Mouse (Mus musculus) cerebral cortex, adult 2 months (tissue): ENCODE measurements around the gene St6galnac3.

Source experiments
- WGBS: fragments of 180-500 bp; shearing (Covaris S2); methylation state at CpG from one replicate; pipeline ENCODE4 v1.1.7; 2018; 5-methylcytosine and 5-hydroxymethylcytosine counted together

Gene St6galnac3

DNA sequence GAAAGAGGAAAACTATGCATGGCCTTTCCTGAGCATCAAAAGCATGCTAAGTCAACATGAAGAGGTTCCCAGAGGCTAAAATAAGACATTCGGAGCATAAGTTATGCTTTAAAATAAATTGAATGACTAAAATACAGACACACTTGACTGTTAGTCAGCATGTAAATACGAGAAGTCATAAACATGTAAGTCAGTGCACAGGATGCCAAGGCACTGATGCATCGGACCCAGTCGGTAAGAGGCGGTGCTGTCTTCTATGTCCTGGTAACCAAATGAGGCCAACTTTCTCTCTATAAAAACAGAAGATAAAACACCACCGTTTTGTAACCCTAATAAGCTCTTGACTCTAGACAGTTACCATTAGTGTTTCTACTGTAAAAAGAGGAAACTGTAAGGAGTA is 317.3 kb downstream of the St6galnac3 start:
- 63% methylated on average over 6 of the region's 6 CpGs for WGBS

DNA sequence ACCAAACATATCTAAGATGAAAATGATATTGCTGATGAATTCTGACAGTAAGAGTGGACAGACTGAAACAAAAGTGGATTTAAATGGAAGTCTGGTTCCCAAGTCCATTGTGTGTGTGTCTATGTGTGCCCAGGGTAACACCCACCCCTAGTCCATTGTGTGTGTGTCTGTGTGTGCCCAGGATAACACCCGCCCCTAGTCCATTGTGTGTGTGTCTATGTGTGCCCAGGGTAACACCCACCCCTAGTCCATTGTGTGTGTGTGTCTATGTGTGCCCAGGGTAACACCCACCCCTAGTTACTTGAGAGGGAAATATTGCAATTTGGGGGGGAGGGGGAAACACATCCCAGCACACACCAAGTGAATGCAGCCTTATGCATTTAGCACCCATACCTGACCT is 318.1 kb downstream of the St6galnac3 start:
- WGBS, result 94% methylated on average over 1 of the region's 1 CpGs

DNA sequence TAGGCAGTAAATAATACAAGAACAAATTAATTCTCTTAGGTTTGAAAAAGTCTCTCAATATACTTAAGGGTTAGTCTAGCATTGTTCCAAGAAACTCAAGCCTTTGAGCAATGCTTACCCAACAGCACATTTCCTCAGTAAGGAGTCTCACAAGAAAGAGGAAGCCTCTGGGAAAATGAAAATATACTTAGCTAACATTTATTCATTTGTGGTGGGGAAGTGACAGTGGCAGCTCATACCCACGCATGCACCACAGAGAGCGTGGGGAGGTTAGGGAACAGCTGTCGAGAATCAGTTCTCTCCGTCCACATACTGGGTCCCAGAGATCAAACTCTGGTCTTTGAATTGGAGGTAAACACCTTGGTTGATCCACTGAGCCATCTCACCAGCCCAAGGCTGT is 318.8 kb downstream of the St6galnac3 start:
- WGBS, result 56% methylated on average over 4 of the region's 4 CpGs

DNA sequence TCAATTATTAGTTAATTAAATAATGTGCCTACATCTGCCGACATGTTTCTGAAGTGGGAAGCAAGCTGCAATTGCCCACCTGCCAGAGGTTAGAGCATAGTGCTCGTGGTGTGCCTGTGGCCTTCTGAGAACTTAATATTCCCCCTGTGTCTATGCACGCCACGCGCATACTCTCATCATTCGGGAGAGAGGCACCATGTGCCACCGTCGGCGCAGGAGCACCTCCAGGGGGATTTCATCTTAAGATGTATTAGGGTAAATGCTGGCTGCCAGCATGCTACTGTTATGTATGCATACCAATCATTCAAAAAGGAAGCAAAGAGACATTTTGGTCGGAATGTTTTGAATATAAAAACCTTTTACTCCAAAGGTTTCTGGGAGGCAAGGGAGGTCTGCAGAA is 319.3 kb downstream of the St6galnac3 start:
- 78% methylated on average over 10 of the region's 10 CpGs for WGBS

GRCm38 (mm10) chr3:153400259-153400658 is 324.7 kb downstream of the St6galnac3 start:
- WGBS, result 98% methylated on average over 3 of the region's 3 CpGs

- WGBS, result 57% methylated on average over 6 of the region's 6 CpGs
Measured at GRCm38 (mm10) chr3:153399574-153399973, 325.4 kb downstream of the St6galnac3 start.

DNA sequence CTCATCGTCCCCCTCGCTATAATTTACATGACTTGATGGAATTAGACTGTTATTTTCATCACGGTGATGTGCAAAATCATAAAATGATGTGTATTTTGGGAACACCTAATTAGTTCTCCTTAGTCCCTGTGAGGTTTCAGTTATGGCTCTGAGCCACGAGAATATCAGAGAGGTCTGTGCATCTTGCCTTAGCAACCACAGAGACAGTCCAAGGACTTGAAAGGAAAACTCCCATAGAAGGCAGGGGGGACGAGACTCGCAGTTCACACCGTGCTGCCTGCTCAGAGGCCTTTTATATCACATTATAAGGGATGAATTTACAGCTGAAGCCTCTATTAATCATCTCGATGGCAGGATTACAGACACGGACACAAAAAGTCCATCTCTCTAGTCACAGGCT is 327.2 kb downstream of the St6galnac3 start:
- WGBS, result 65% methylated on average over 9 of the region's 9 CpGs

DNA sequence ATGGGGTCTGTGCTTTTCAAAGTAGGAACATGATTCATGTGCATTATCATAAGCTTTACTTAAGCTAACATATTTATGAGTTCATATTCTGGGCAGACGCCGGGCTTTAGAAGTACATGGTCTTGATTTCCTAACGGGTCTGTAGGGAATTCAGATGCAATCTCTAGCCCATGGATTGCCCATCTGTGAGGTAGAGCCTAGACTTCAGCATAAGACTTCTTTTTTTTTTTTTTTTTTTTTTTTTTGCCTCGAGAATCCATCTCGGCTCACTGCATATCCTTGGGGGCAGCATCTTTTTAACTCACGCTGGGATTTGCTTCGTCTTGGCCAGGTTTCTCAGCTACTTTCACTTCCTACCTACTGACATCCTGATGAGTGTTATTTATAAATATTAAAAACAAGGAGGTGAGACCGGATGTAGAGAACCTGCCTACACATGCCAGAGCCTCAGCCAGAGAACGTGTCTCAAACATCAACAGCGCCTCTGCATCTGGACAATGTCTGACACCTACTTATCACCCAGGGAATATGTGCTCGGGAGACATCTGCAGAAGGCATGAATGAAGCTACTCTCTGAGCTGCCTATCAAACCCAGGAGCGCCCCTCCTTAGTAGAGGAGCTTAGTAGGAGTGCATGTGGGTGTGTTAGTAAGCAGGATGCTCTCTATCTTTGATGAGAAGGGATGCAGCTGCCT is 328.5 kb downstream of the St6galnac3 start:
- WGBS, result 54% methylated on average over 12 of the region's 12 CpGs

DNA sequence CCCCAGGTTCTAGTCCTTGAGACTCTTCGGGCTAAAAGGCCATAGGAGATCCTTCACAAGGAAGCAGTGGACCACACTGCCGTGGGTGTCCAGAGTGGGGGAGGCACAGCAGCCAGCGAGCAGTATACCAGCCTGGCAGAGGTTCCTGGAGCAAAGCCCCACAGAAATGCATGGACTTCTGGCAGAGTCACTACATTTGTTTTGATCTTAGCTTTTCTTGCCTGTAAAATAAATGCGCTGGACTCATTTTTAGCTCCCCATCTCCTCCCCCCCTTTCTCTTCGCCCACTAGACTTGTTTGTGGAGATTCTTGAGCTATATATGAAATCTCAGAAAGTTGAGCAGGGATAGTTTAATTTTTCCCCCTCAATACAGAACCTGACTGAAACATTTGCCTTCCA is 329.6 kb downstream of the St6galnac3 start:
- 56% methylated on average over 5 of the region's 5 CpGs for WGBS

DNA sequence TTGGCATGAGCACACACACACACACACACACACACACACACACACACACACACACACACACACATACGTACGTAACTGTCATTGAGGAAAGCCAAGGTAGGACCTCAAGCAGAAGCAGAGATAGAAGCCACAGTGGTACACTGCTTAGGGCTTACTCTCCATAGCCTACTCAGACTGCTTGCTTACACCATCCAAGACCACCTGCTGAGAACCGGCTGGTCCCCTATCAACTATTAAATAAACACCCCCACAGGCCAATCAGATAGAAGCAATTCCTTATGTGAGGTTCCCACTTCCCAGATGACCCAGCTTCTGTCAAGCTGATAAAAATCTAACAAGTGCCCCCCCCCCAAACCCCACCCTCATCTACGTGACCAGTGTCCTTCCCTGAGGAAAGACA is 330.2 kb downstream of the St6galnac3 start:
- WGBS, result 80% methylated on average over 4 of the region's 4 CpGs

- 87% methylated on average over 9 of the region's 9 CpGs for WGBS
Measured at GRCm38 (mm10) chr3:153394224-153394623, 330.8 kb downstream of the St6galnac3 start.

DNA sequence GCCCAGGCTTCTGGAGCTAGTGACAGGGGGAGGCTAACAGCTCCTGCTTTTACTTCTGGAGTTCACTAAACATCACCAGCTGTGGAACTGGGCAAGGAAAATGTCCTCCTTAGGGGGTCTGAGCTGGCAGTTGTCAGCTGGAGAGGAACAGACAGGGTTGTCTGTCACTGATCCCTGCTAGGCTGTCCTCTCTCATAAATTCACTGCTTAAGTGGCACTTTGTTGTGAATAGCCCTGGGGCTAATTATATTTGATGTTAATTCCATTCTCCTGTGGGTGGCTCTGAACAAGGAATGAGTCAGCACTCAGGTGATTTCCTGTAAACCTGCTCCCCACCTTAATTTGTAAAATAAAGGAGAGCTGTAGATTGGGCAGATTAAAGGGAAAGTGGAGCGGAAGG is 333.5 kb downstream of the St6galnac3 start:
- WGBS, result 95% methylated on average over 1 of the region's 1 CpGs

DNA sequence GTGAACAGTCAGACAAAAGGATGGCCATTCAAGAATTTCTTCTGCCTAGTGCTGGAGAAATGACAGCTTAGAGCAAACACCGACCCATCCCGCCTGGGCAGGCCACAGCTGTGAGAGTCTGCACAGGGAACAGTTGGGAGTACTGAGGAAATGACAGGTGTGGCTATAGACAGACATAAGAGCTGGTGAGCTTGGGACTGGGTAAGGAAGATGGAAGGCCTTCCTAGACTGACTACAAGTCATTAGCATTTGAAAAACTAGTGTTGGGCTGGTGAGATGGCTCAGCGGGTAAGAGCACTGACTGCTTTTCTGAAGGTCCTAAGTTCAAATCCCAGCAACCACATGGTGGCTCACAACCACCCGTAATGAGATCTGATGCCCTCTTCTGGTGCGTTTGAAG is 340.3 kb downstream of the St6galnac3 start:
- WGBS, result 95% methylated on average over 5 of the region's 5 CpGs

DNA sequence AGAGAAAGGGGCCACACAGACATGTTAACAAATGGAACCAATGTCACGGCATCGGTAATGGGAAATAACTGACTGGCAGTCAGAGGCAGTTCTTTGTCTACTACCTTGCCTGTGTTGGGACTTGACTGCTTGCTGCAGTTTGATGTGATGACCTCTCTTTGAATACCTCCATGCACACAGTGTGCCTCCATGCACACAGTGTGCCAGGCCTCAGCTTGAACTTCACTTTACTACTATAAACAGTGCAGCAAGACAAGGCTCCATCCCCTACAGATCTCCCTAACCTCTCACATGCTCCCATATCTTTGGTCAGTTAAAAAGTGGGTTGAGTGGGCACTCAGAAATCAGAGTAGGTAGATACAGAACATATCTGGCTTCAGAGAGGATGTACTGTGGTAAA is 341.3 kb downstream of the St6galnac3 start:
- 97% methylated on average over 2 of the region's 2 CpGs for WGBS

GRCm38 (mm10) chr3:153365057-153365755 is 359.8 kb downstream of the St6galnac3 start:
- 68% methylated on average over 10 of the region's 10 CpGs for WGBS

- WGBS, result 99% methylated on average over 3 of the region's 3 CpGs
Measured at GRCm38 (mm10) chr3:153364366-153364765, 360.6 kb downstream of the St6galnac3 start.

- WGBS, result 95% methylated on average over 3 of the region's 3 CpGs
Measured at GRCm38 (mm10) chr3:153359966-153360365, 365.0 kb downstream of the St6galnac3 start.

DNA sequence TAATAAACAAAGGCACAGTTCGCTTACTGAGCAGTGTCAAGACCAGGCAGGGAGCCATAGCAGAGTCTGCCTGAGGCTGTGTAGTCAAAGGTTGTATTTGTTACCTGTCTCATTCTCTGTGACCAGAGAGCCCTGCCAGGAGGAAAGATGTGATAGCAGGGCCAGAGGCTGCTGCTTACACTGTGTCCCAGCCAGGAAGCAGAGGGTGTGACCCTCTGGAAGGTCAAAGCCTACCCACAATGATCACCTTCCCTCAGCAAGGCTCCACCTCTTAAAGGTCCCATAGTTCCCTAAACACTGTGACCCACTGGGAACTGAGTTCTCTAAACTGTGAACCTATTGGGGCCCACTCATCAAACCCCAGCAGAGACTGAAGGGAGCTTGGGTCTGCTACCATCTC is 368.9 kb downstream of the St6galnac3 start:
- 73% methylated on average over 1 of the region's 1 CpGs for WGBS

GRCm38 (mm10) chr3:153354988-153355297 is 370.0 kb downstream of the St6galnac3 start:
- 92% methylated on average over 3 of the region's 3 CpGs for WGBS

- 64% methylated on average over 6 of the region's 6 CpGs for WGBS
Measured at GRCm38 (mm10) chr3:153354186-153354987, 370.6 kb downstream of the St6galnac3 start.

GRCm38 (mm10) chr3:153353313-153354103 is 371.5 kb downstream of the St6galnac3 start:
- WGBS, result 75% methylated on average over 16 of the region's 16 CpGs

GRCm38 (mm10) chr3:153349981-153350380 is 375.0 kb downstream of the St6galnac3 start:
- WGBS, result 78% methylated on average over 10 of the region's 10 CpGs
